Mouse (Mus musculus): ENCODE data around the gene Nkx1-2. TPM values are rescaled to one million over a fixed set of nuclear protein-coding genes. Genes with fewer than 3 reads are reported as not detected.

The Nkx1-2 gene
- polyA plus RNA-seq, 1 experiment from 2014 or later = not detected

GRCm38 (mm10) chr7:132627448-132627847 is 28.0 kb upstream of the Nkx1-2 start:
- Histone ChIP-seq H3K9me3 (replicated peaks; ENCODE audit: control insufficient read depth, low read length) (no peaks in the 10 kb centered on the region), H3K4me3 (ENCODE audit: low read length) (no peak overlapping the region), H3K4me2 (ENCODE audit: low read depth, low read length) (no peak overlapping the region), H3K4me1 (ENCODE audit: control insufficient read depth, insufficient read depth, low read length) (peaks cover 19% of the 10 kb centered on the region), H3K27ac (ENCODE audit: low read length) (peak overlapping the region; percentile 86), H3K27me3 (ENCODE audit: control insufficient read depth, insufficient read depth, low read length) (no peaks in the 10 kb centered on the region), H3K36me3 (ENCODE audit: control insufficient read depth, insufficient read depth) (no peaks in the 10 kb centered on the region), H3K9ac (ENCODE audit: low read length) (no peak overlapping the region)
- WGBS = 46% methylated on average over 3 of the region's 3 CpGs
- ATAC-seq (replicated peaks; ENCODE audit: extremely low read depth, insufficient read depth, low FRiP score) = peak; percentile 84

GRCm38 (mm10) chr7:132626174-132626573 is 26.7 kb upstream of the Nkx1-2 start:
- Histone ChIP-seq H3K27ac (ENCODE audit: low read length) (no peak overlapping the region), H3K4me1 (ENCODE audit: control insufficient read depth, insufficient read depth, low read length) (peaks cover 19% of the 10 kb centered on the region), H3K9me3 (replicated peaks; ENCODE audit: control insufficient read depth, low read length) (no peaks in the 10 kb centered on the region), H3K4me3 (ENCODE audit: low read length) (no peak overlapping the region), H3K4me2 (ENCODE audit: low read depth, low read length) (no peak overlapping the region), H3K9ac (ENCODE audit: low read length) (no peak overlapping the region), H3K27me3 (ENCODE audit: control insufficient read depth, insufficient read depth, low read length) (no peaks in the 10 kb centered on the region), H3K36me3 (ENCODE audit: control insufficient read depth, insufficient read depth) (no peaks in the 10 kb centered on the region)
- 64% methylated on average over 4 of the region's 4 CpGs for WGBS
- ATAC-seq (replicated peaks; ENCODE audit: extremely low read depth, insufficient read depth, low FRiP score) = no peak

GRCm38 (mm10) chr7:132624161-132624560 is 24.7 kb upstream of the Nkx1-2 start:
- H3K4me1 ChIP-seq (ENCODE audit: control insufficient read depth, insufficient read depth, low read length) = peaks cover 19% of the 10 kb centered on the region
- 76% methylated on average over 10 of the region's 10 CpGs for WGBS

GRCm38 (mm10) chr7:132619975-132620918 is 20.8 kb upstream of the Nkx1-2 start:
- no peak overlapping the region for H3K9ac ChIP-seq (ENCODE audit: low read length)
- WGBS = 86% methylated on average over 15 of the region's 15 CpGs
- H3K4me1 ChIP-seq (ENCODE audit: control insufficient read depth, insufficient read depth, low read length) = peaks cover 6% of the 10 kb centered on the region
- no peaks in the 10 kb centered on the region for H3K9me3 ChIP-seq (replicated peaks; ENCODE audit: control insufficient read depth, low read length)
- H3K27ac ChIP-seq (ENCODE audit: low read length) = no peak overlapping the region
- no peak for ATAC-seq (replicated peaks; ENCODE audit: extremely low read depth, insufficient read depth, low FRiP score)
- H3K4me3 ChIP-seq (ENCODE audit: low read length) = no peak overlapping the region
- H3K4me2 ChIP-seq (ENCODE audit: low read depth, low read length) = no peak overlapping the region
- no peaks in the 10 kb centered on the region for H3K36me3 ChIP-seq (ENCODE audit: control insufficient read depth, insufficient read depth)
- no peaks in the 10 kb centered on the region for H3K27me3 ChIP-seq (ENCODE audit: control insufficient read depth, insufficient read depth, low read length)

More at GRCm38 (mm10) chr7:132624161-132624560, 24.7 kb upstream of the Nkx1-2 start:
- Histone ChIP-seq H3K9me3 (replicated peaks; ENCODE audit: control insufficient read depth, low read length) (no peaks in the 10 kb centered on the region), H3K36me3 (ENCODE audit: control insufficient read depth, insufficient read depth) (no peaks in the 10 kb centered on the region), H3K27me3 (ENCODE audit: control insufficient read depth, insufficient read depth, low read length) (no peaks in the 10 kb centered on the region), H3K4me3 (ENCODE audit: low read length) (no peak overlapping the region), H3K27ac (ENCODE audit: low read length) (no peak overlapping the region), H3K9ac (ENCODE audit: low read length) (no peak overlapping the region), H3K4me2 (ENCODE audit: low read depth, low read length) (no peak overlapping the region)
- no peak for ATAC-seq (replicated peaks; ENCODE audit: extremely low read depth, insufficient read depth, low FRiP score)

GRCm38 (mm10) chr7:132619549-132619948 is 20.1 kb upstream of the Nkx1-2 start:
- H3K9ac ChIP-seq (ENCODE audit: low read length) = no peak overlapping the region
- no peaks in the 10 kb centered on the region for H3K36me3 ChIP-seq (ENCODE audit: control insufficient read depth, insufficient read depth)
- no peak overlapping the region for H3K27ac ChIP-seq (ENCODE audit: low read length)
- peaks cover 6% of the 10 kb centered on the region for H3K4me1 ChIP-seq (ENCODE audit: control insufficient read depth, insufficient read depth, low read length)
- no peak for ATAC-seq (replicated peaks; ENCODE audit: extremely low read depth, insufficient read depth, low FRiP score)
- no peak overlapping the region for H3K4me3 ChIP-seq (ENCODE audit: low read length)
- 89% methylated on average over 8 of the region's 8 CpGs for WGBS
- H3K9me3 ChIP-seq (replicated peaks; ENCODE audit: control insufficient read depth, low read length) = no peaks in the 10 kb centered on the region
- no peaks in the 10 kb centered on the region for H3K27me3 ChIP-seq (ENCODE audit: control insufficient read depth, insufficient read depth, low read length)
- H3K4me2 ChIP-seq (ENCODE audit: low read depth, low read length) = no peak overlapping the region

- H3K36me3 ChIP-seq (ENCODE audit: control insufficient read depth, insufficient read depth) = no peaks in the 10 kb centered on the region
- no peak overlapping the region for H3K27ac ChIP-seq (ENCODE audit: low read length)
- no peak overlapping the region for H3K4me2 ChIP-seq (ENCODE audit: low read depth, low read length)
- H3K27me3 ChIP-seq (ENCODE audit: control insufficient read depth, insufficient read depth, low read length) = no peaks in the 10 kb centered on the region
- no peak overlapping the region for H3K9ac ChIP-seq (ENCODE audit: low read length)
- ATAC-seq (replicated peaks; ENCODE audit: extremely low read depth, insufficient read depth, low FRiP score) = no peak
- WGBS = 85% methylated on average over 5 of the region's 5 CpGs
- H3K4me3 ChIP-seq (ENCODE audit: low read length) = no peak overlapping the region
- H3K9me3 ChIP-seq (replicated peaks; ENCODE audit: control insufficient read depth, low read length) = no peaks in the 10 kb centered on the region
- H3K4me1 ChIP-seq (ENCODE audit: control insufficient read depth, insufficient read depth, low read length) = peaks cover 3% of the 10 kb centered on the region; the same call in 1 of the 2 replicates
Observed at GRCm38 (mm10) chr7:132617021-132617564, 17.7 kb upstream of the Nkx1-2 start.

- no peaks in the 10 kb centered on the region for H3K27me3 ChIP-seq (ENCODE audit: control insufficient read depth, insufficient read depth, low read length)
- peaks cover 3% of the 10 kb centered on the region; the same call in 1 of the 2 replicates for H3K4me1 ChIP-seq (ENCODE audit: control insufficient read depth, insufficient read depth, low read length)
- no peak overlapping the region for H3K27ac ChIP-seq (ENCODE audit: low read length)
- no peaks in the 10 kb centered on the region for H3K9me3 ChIP-seq (replicated peaks; ENCODE audit: control insufficient read depth, low read length)
- no peak overlapping the region for H3K4me3 ChIP-seq (ENCODE audit: low read length)
- H3K36me3 ChIP-seq (ENCODE audit: control insufficient read depth, insufficient read depth) = no peaks in the 10 kb centered on the region
- H3K9ac ChIP-seq (ENCODE audit: low read length) = no peak overlapping the region
- H3K4me2 ChIP-seq (ENCODE audit: low read depth, low read length) = no peak overlapping the region
- 66% methylated on average over 6 of the region's 6 CpGs for WGBS
- no peak for ATAC-seq (replicated peaks; ENCODE audit: extremely low read depth, insufficient read depth, low FRiP score)
Observed at GRCm38 (mm10) chr7:132616391-132616790, 17.0 kb upstream of the Nkx1-2 start.

- Histone ChIP-seq H3K36me3 (ENCODE audit: control insufficient read depth, insufficient read depth) (no peaks in the 10 kb centered on the region), H3K27me3 (ENCODE audit: control insufficient read depth, insufficient read depth, low read length) (no peaks in the 10 kb centered on the region), H3K4me2 (ENCODE audit: low read depth, low read length) (no peak overlapping the region), H3K27ac (ENCODE audit: low read length) (no peak overlapping the region), H3K4me1 (ENCODE audit: control insufficient read depth, insufficient read depth, low read length) (peaks cover 5% of the 10 kb centered on the region; the same call in 1 of the 2 replicates), H3K9me3 (replicated peaks; ENCODE audit: control insufficient read depth, low read length) (no peaks in the 10 kb centered on the region), H3K4me3 (ENCODE audit: low read length) (no peak overlapping the region), H3K9ac (ENCODE audit: low read length) (no peak overlapping the region)
- WGBS = 34% methylated on average over 3 of the region's 3 CpGs
- ATAC-seq (replicated peaks; ENCODE audit: extremely low read depth, insufficient read depth, low FRiP score) = no peak
Observed at GRCm38 (mm10) chr7:132615346-132615745, 15.9 kb upstream of the Nkx1-2 start.

GRCm38 (mm10) chr7:132611530-132611929 is 12.1 kb upstream of the Nkx1-2 start:
- Histone ChIP-seq H3K9me3 (replicated peaks; ENCODE audit: control insufficient read depth, low read length) (no peaks in the 10 kb centered on the region), H3K27me3 (ENCODE audit: control insufficient read depth, insufficient read depth, low read length) (no peaks in the 10 kb centered on the region), H3K4me2 (ENCODE audit: low read depth, low read length) (no peak overlapping the region), H3K4me3 (ENCODE audit: low read length) (no peak overlapping the region), H3K36me3 (ENCODE audit: control insufficient read depth, insufficient read depth) (no peaks in the 10 kb centered on the region), H3K9ac (ENCODE audit: low read length) (no peak overlapping the region), H3K27ac (ENCODE audit: low read length) (no peak overlapping the region), H3K4me1 (ENCODE audit: control insufficient read depth, insufficient read depth, low read length) (peaks cover 7% of the 10 kb centered on the region; the same call in 1 of the 2 replicates)
- 90% methylated on average over 8 of the region's 8 CpGs for WGBS
- ATAC-seq (replicated peaks; ENCODE audit: extremely low read depth, insufficient read depth, low FRiP score) = no peak

Data from heart, embryonic 16.5 days (tissue).